Mouse (Mus musculus) neural tube, embryonic 11.5 days (tissue): ENCODE data around the gene Cks2. TPM values are rescaled to one million over a fixed set of nuclear protein-coding genes. Genes with fewer than 3 reads are reported as not detected.

Experiments used
- ATAC-seq: fragments of 200-750 bp; cut with Nextera tagmentation; 2 replicates; pipeline ENCODE4 v1.8.0; 2017; ENCODE audit warnings: moderate number of reproducible peaks, mild to moderate bottlenecking, moderate TSS enrichment, moderate library complexity; ENCODE audit not compliant: insufficient read depth, low FRiP score, low TSS enrichment
- DNase-seq: peaks from one replicate; pipeline ENCODE4 v3.0.0-alpha.2; 2015; ENCODE audit warnings: low spot score
- H3K27ac ChIP-seq: fragments of 300-500 bp; sonication (generic); 2 replicates; pipeline ENCODE4 v1.5.1; 2014; ENCODE audit warnings: low read depth, mild to moderate bottlenecking, low read length
- H3K27me3 ChIP-seq: fragments of 300-500 bp; sonication (generic); 2 replicates; pipeline ENCODE4 v1.6.1; 2014; ENCODE audit warnings: mild to moderate bottlenecking, low read length, mixed read lengths; ENCODE audit not compliant: control insufficient read depth, insufficient read depth
- H3K36me3 ChIP-seq: fragments of 300-500 bp; sonication (generic); 2 replicates; pipeline ENCODE4 v1.6.1; 2014; ENCODE audit warnings: mild to moderate bottlenecking, low read length, moderate library complexity, mixed read lengths; ENCODE audit not compliant: control insufficient read depth, insufficient read depth
- H3K4me1 ChIP-seq: fragments of 300-500 bp; sonication (generic); 2 replicates; pipeline ENCODE4 v1.6.1; 2014; ENCODE audit warnings: low read length, mixed read lengths; ENCODE audit not compliant: control insufficient read depth, insufficient read depth
- H3K4me2 ChIP-seq: fragments of 300-500 bp; sonication (generic); 2 replicates; pipeline ENCODE4 v1.6.1; 2014; ENCODE audit warnings: low read depth, mild to moderate bottlenecking, moderate library complexity
- H3K4me3 ChIP-seq: fragments of 300-500 bp; sonication (generic); 2 replicates; pipeline ENCODE4 v1.5.1; 2014; ENCODE audit warnings: low read depth, low read length
- H3K9ac ChIP-seq: fragments of 300-500 bp; sonication (generic); 2 replicates; pipeline ENCODE4 v1.6.1; 2014; ENCODE audit warnings: mild to moderate bottlenecking, low read length
- H3K9me3 ChIP-seq: fragments of 300-500 bp; sonication (generic); 2 replicates; pipeline ENCODE4 v1.6.1; 2016; ENCODE audit warnings: low read length; ENCODE audit not compliant: control insufficient read depth
- WGBS: fragments of 180-500 bp; shearing (Covaris S2); extraction: QIAGEN DNeasy Blood & Tissue Kit; methylation state at CpG from one replicate; pipeline ENCODE4 v1.1.7; 2014; 5-methylcytosine and 5-hydroxymethylcytosine counted together
- polyA plus RNA-seq: library from polyadenylated mRNA; unstranded; fragments of >200 nt; fragmentation: Nextera tagmentation; extraction: Ambion mirVana; gene quantifications from 2 replicates; pipeline ENCODE4 v1.2.1, GENCODE M21; 2014

Gene Cks2
- polyA plus RNA-seq, 1 experiment from 2014 or later: 323 TPM

DNA sequence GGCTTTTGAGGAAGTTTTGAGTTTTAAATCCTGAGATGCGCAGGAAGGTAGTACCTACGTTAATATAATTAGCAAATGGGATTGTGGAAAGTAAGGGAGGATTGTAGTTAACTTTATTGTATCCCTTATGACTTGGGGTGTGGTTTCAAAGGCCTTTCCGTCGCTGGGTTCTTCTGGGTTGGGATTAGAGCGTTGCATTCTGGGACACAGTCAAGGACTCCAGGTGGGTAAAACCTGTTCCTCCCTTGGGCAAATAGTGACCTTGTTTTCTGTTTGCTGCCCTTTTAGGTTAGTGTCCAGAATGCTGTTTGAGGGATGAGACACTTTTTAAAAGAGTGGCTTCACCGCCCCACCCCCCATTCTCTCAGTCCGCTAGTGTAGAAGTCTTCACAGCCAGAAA is 840 bp downstream of the Cks2 start:
- DNase-seq (peak; percentile 12), ATAC-seq (no peak)
- no peaks in the 10 kb centered on the region for H3K9me3 ChIP-seq
- peaks cover 4% of the 10 kb centered on the region; the same call in 1 of the 2 replicates for H3K4me1 ChIP-seq
- peak overlapping the region; percentile 59 for H3K4me3 ChIP-seq
- 0% methylated on average over 7 of the region's 7 CpGs for WGBS
- peak overlapping the region; percentile 71 for H3K9ac ChIP-seq
- H3K27me3 ChIP-seq: no peaks in the 10 kb centered on the region
- peak overlapping the region; percentile 60 for H3K4me2 ChIP-seq
- 0 out of 2 replicates have a peak overlapping the region, but pooled peaks have one; percentile 9 for H3K27ac ChIP-seq
- no peaks in the 10 kb centered on the region for H3K36me3 ChIP-seq

DNA sequence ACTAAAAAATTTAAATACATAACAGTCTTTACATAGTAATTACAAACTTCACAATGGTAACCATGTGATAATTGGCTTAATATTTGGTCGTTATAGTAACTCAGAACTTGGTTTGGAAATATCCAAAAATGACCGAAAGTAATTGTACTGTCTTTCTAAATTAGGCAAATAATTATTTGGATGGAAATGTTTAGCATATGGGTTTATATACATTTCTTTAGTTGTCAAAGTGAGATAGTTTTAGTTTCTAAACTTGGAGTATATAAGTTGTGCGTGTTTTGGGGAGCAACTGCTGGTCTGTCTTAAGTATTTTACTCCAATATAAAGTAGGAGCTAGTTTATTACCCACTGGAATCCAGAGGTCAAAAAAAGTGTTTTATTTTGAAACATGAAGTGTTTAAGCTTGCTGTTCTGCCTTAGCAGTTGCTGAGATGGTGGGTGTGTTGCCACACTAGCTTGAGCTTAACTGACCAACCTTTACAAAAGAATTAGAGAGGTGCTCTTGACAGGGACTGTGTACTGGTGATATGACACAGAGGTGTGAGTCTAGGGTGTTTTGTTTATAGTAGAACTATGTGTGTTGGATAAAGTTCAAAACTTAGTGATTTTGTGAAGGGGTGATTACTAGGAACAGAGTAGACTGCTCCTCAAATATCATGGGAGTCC is 1.5 kb downstream of the Cks2 start:
- no peak for ATAC-seq
- Histone ChIP-seq H3K9ac (no peak overlapping the region; the same call in 1 of the 2 replicates), H3K27me3 (no peaks in the 10 kb centered on the region), H3K9me3 (no peaks in the 10 kb centered on the region), H3K27ac (no peak overlapping the region), H3K4me3 (peak overlapping the region; percentile 59), H3K4me1 (peaks cover 4% of the 10 kb centered on the region; the same call in 1 of the 2 replicates), H3K4me2 (peak overlapping the region; percentile 60), H3K36me3 (no peaks in the 10 kb centered on the region)
- WGBS: 22% methylated on average over 3 of the region's 3 CpGs
- no peak for DNase-seq

DNA sequence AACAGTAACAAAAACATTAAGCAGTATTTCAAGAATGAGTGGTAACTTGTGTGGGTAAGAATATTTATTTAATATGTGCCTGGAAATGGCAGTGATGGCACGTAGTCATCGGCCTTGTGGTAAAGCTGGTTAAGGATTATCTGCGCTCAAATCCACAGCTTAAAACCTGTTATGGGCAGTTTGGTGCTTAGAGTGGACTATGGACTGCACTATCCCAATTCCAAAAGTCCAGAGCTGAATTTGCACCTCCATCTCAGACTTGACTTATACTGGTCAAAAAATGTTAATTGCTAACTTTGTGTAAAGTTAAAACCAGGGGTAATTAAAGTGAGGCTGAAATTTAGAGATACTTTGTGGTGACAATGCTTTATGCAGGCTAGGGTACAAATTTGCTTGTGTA is 2.7 kb downstream of the Cks2 start:
- Histone ChIP-seq H3K9ac (no peak overlapping the region), H3K4me2 (peak overlapping the region; percentile 9; the same call in 1 of the 2 replicates), H3K9me3 (no peaks in the 10 kb centered on the region), H3K27ac (no peak overlapping the region), H3K4me3 (0 out of 2 replicates have a peak overlapping the region, but pooled peaks have one; percentile 4), H3K27me3 (no peaks in the 10 kb centered on the region), H3K4me1 (peaks cover 4% of the 10 kb centered on the region; the same call in 1 of the 2 replicates), H3K36me3 (no peaks in the 10 kb centered on the region)
- WGBS: 95% methylated on average over 3 of the region's 3 CpGs
- ATAC-seq (no peak), DNase-seq (no peak)

DNA sequence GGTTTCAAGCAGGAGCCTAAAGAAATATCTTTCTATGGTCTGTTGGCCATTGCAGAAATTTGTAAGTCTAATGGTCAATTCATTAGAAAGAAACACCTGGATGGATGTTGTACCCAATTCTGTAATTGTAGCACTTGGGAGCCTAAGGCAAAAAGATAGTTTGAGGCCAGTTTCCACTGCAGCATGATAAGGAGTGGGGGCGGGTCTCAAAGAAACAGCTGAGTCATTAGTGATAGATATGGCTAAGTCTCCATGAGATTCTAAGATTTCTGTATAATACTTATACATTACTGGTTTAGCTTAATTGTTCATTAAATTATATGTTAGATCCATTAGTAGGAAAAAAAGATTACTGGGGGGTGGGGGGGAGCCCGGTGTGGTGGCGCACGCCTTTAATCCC is 3.2 kb downstream of the Cks2 start:
- Histone ChIP-seq H3K4me2 (no peak overlapping the region), H3K4me1 (peaks cover 4% of the 10 kb centered on the region; the same call in 1 of the 2 replicates)

DNA sequence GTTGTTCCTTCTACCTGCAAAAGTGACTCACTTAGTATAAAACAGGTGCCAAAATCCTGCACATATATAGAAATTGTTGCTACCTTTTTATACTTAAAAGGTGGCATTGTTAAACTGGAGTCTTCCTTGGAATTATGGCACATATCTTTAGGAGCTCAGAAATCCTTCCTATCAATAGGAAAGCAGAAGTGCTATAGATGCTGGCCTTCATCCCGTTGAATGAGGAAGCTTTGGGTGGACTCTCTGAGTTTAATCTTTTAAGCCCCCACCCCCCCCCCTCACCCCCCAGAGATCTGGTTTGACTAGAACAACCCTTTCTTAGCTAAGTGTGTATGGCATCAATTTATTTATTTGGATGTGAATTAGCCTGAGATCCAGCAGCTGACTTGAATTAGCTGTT is 4.7 kb downstream of the Cks2 start:
- DNase-seq (no peak), ATAC-seq (no peak)

More for the DNA sequence above, 3.2 kb downstream of the Cks2 start:
- 91% methylated on average over 4 of the region's 4 CpGs for WGBS
- H3K4me3 ChIP-seq: no peak overlapping the region
- H3K36me3 ChIP-seq: peaks cover 3% of the 10 kb centered on the region
- H3K27me3 ChIP-seq: no peaks in the 10 kb centered on the region
- H3K27ac ChIP-seq: no peak overlapping the region
- ATAC-seq (no peak), DNase-seq (no peak)
- H3K9ac ChIP-seq: no peak overlapping the region
- no peaks in the 10 kb centered on the region for H3K9me3 ChIP-seq

DNA sequence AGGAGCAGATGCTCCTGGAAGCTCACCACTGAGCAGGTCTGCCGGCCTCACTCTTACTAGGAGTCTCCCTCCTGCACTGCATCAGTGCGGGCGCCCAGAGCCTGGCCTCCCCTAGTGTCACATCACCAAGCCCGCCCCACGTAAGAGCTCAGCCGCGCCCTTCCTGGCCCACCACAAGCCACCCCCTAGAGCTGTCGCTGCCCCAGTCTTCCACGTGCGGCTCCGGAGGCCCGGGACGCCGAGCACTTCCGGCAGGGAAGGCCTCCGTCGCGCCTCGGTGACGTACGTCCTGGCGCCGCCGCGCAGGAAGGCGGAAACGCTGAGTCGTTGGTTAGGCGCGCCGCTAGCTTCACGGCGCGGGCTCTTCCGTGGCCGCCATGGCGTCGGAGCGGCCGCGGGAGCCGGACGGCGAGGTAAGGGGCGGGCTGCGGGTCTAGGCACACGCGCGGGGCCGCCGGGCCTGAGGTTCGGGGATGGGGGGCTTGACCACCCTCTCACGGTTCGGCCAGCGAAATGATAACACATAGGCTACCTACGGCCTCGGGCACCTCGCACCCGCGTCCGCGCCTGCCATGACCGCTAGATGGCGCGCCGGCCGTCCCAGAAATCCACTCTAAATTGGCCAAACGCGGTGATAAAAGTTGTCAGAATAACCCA is 6.5 kb downstream of the Cks2 start, which contains the start of gene Secisbp2:
Gene Secisbp2, plus strand, starts transcription at position 290 of the 657 bp plus-strand sequence.
- DNase-seq (peak; percentile 95), ATAC-seq (peak; percentile 94)
- H3K4me3 ChIP-seq: peak within 1 kb of the TSS; percentile 68
- WGBS: under 1% methylated on average over 69 of the region's 69 CpGs
- H3K4me1 ChIP-seq: peaks cover 4% of the 10 kb centered on the region; the same call in 1 of the 2 replicates
- peak within 1 kb of the TSS; percentile 39 for H3K27ac ChIP-seq
- H3K9me3 ChIP-seq: no peaks in the 10 kb centered on the region
- H3K36me3 ChIP-seq: peaks cover 17% of the 10 kb centered on the region
- no peaks in the 10 kb centered on the region for H3K27me3 ChIP-seq
- H3K4me2 ChIP-seq: peak within 1 kb of the TSS; percentile 61
- H3K9ac ChIP-seq: peak within 1 kb of the TSS; percentile 84

More for the DNA sequence above, 4.7 kb downstream of the Cks2 start:
- Histone ChIP-seq H3K27me3 (no peaks in the 10 kb centered on the region), H3K4me3 (no peak overlapping the region), H3K4me2 (no peak overlapping the region), H3K36me3 (peaks cover 9% of the 10 kb centered on the region), H3K4me1 (peaks cover 4% of the 10 kb centered on the region; the same call in 1 of the 2 replicates), H3K27ac (no peak overlapping the region), H3K9me3 (no peaks in the 10 kb centered on the region), H3K9ac (no peak overlapping the region)
- 90% methylated on average over 1 of the region's 1 CpGs for WGBS

DNA sequence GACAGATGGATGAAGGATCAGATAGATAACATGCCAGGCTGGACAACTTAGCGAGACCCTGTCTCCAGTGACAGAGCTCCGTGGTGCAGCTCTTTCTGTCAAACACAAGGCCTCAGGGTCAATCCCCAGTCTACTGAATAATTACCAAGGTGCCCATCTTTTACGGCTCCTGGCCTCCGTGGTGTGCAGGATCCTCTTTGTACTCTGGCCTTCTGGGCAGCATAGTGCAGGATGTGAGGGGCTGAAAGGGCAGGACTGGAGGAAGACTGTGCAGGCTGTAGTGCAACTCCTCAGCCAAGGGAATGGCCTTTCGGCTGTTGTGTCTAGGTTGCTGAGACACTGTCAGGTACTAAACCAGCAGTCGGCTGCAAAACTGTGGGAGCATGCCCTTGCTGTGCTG is 8.1 kb downstream of the Cks2 start:
- H3K27me3 ChIP-seq: no peaks in the 10 kb centered on the region
- no peak overlapping the region for H3K27ac ChIP-seq
- H3K9ac ChIP-seq: no peak overlapping the region
- DNase-seq (no peak), ATAC-seq (no peak)
- no peaks in the 10 kb centered on the region for H3K9me3 ChIP-seq
- no peaks in the 10 kb centered on the region for H3K4me1 ChIP-seq
- H3K36me3 ChIP-seq: peaks cover 17% of the 10 kb centered on the region
- WGBS: 94% methylated on average over 6 of the region's 6 CpGs
- no peak overlapping the region for H3K4me3 ChIP-seq
- H3K4me2 ChIP-seq: no peak overlapping the region

DNA sequence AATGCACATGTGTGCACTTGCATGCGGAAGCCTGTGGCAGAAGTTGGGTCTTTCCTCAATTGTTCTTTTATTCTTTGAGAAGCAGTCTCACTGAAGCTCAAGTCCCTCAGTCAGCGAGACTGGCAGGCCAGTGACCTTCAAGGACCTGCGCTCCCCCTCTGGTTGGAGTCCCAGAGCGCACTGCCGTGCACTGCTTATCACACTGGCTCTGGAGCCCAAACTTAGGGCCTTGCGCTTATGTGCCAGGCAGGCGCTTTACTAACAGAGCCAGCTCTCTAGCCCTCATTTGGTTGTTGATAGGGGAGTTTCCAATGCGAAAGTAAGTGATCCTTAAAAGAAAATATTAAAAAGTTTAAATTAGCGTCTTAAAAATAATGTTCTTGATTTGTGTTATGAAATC is 8.9 kb downstream of the Cks2 start:
- DNase-seq (no peak), ATAC-seq (no peak)
- Histone ChIP-seq H3K4me3 (no peak overlapping the region), H3K9me3 (no peaks in the 10 kb centered on the region), H3K36me3 (peaks cover 19% of the 10 kb centered on the region), H3K27ac (no peak overlapping the region), H3K27me3 (no peaks in the 10 kb centered on the region), H3K4me1 (no peaks in the 10 kb centered on the region), H3K4me2 (no peak overlapping the region), H3K9ac (no peak overlapping the region)
- WGBS: 93% methylated on average over 9 of the region's 9 CpGs
